Mouse (Mus musculus): Measurements from ENCODE around the gene Agrn.

DNA sequence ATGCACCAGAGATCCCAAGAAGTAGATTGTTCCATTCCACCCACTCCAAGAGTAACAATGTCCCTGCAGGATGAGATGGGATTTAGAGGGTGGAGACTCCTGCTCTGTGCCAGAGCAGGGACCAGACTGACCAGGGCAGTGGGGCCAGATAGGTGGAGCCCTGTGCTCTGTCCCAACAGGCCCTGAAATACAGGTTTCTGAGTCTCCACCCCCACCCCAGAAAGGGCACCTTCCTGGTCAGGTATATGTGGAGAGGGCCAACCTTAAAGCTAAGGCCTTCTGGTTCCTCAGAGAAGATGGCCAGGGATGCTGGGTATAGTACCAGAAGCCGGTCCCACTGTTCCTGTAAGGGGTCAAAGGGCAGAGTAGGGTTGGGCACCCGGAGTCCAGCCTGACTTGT is 27.0 kb upstream of the Agrn start:
- no peak for TF ChIP-seq CTCF (IDR thresholded peaks at IDR 0.05; ENCODE audit: low read depth, low read length)
- TF ChIP-seq TAL1 (conservative IDR thresholded peaks at IDR 0.05; ENCODE audit: low read depth, low read length): no peak
- no peak for TF ChIP-seq GATA1 (IDR thresholded peaks at IDR 0.05; ENCODE audit: borderline replicate concordance, low read length)
- no peak for TF ChIP-seq POLR2AphosphoS5 (IDR thresholded peaks at IDR 0.05; ENCODE audit: insufficient replicate concordance, low read depth, low read length)
- TF ChIP-seq GATA2 (IDR thresholded peaks at IDR 0.05; ENCODE audit: borderline replicate concordance, low read depth, low read length): no peak
